In the genomic region with DNA sequence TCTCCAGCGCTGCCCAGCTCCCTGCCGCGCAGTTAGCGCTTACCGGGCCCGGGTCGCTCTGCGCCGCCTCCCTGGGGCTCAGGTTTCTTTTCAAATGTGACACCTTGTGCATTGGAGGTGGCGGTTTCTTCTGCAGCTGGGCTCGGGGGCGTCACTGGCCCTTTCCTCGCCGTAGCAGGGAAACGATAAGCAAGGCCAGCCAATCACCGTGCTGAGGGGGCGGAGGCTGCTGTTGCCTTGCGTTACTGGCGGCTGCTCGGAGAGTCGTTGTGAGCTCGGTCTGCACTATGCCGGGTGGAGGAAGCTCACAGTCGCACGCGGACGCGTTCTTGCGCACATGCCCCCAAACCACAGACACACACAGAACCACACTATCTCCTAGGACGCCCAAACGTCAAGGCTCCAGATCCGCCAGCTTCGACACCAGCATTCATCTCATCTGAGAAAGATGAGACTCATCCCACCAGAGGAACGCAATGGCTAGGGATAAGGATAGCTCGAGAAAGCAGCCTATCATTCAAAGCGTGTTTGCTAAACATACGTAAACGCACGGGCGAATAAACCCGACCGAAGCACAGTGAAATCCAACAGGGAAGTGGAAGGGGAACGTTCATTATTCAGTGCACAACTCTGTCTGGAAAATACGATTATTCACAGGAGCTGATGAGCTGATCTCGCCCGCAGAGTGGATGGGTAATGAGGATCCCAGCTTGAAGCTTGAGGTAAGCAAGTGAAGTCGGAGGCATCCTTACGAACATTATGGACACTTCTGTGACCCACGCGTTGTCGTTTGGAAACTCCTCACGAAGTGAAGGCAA, we compare ENCODE assay signal across 8 mouse cellular contexts. TPM values are rescaled to one million over a fixed set of nuclear protein-coding genes. Genes with fewer than 3 reads are reported as not detected.
DNase-seq lines count a peak whose midpoint lies in the region; ATAC-seq and TF ChIP-seq lines count a peak whose summit lies in the region.

A gene (minus strand): TSS at position 137 of the 818 bp plus-strand sequence.

- TF ChIP-seq EP300 in liver, postnatal 0 days (IDR thresholded peaks at IDR 0.05; ENCODE audit: low read depth), result no peak

- WGBS in forebrain, embryonic 14.5 days, result under 1% methylated on average over 52 of the region's 52 CpGs
- WGBS in liver, postnatal 0 days (ENCODE audit: insufficient replicate concordance), result under 1% methylated on average over 52 of the region's 52 CpGs
- under 1% methylated on average over 52 of the region's 52 CpGs for WGBS in neural tube, embryonic 13.5 days

- TF ChIP-seq CTCF in liver, postnatal 0 days (IDR thresholded peaks at IDR 0.05; ENCODE audit: low read depth), result no peak

- no peaks in the 10 kb centered on the region for H3K27me3 ChIP-seq in forebrain, embryonic 14.5 days (replicated peaks; ENCODE audit: control insufficient read depth, insufficient read depth, low read length)
- peaks cover 5% of the 10 kb centered on the region; the same call in 1 of the 2 replicates for H3K27me3 ChIP-seq in liver, postnatal 0 days (ENCODE audit: insufficient read depth, low read length)
- H3K27me3 ChIP-seq in neural tube, embryonic 13.5 days, result no peaks in the 10 kb centered on the region

- ATAC-seq in CD4-positive, CD25-positive, alpha-beta regulatory T cell, adult 4 months, result peak; percentile 84
- ATAC-seq in cerebellum, adult (ENCODE audit: insufficient number of reproducible peaks, low FRiP score, low TSS enrichment), result peak; percentile 86
- peak; percentile 98 for ATAC-seq in forebrain, embryonic 14.5 days
- peak; percentile 91 for ATAC-seq in liver, postnatal 0 days
- peak; percentile 98 for ATAC-seq in neural tube, embryonic 13.5 days (ENCODE audit: low read depth)

- peak within 1 kb of the TSS; percentile 78 for H3K9ac ChIP-seq in forebrain, embryonic 14.5 days (ENCODE audit: low read length)
- peak within 1 kb of the TSS; percentile 44 for H3K9ac ChIP-seq in liver, postnatal 0 days (replicated peaks)
- H3K9ac ChIP-seq in neural tube, embryonic 13.5 days, result peak within 1 kb of the TSS; percentile 75

- peak within 1 kb of the TSS; percentile 52 for H3K4me2 ChIP-seq in forebrain, embryonic 14.5 days (ENCODE audit: low read length)
- peak within 1 kb of the TSS; percentile 81 for H3K4me2 ChIP-seq in liver, postnatal 0 days (ENCODE audit: low read depth, low read length)
- H3K4me2 ChIP-seq in neural tube, embryonic 13.5 days, result peak within 1 kb of the TSS; percentile 80

- DNase-seq in forebrain, embryonic 14.5 days (ENCODE audit: low spot score), result peak; percentile 97
- DNase-seq in heart, postnatal 14 days, result peak; percentile 75 to 80
- DNase-seq in layer of hippocampus, adult 11-12 months (ENCODE audit: low spot score), result peak; percentile 88
- peak; percentile 82 for DNase-seq in liver, postnatal 0 days
- DNase-seq in telencephalon, adult 2 months (ENCODE audit: low read depth, low spot score), result peak; percentile 82

- intact Hi-C loops in heart, postnatal 14 days (cut with DNase I), result loop anchor here (2.0 to 5.0 kb wide), 4 partner anchors 50 to 270 kb away; no protein-coding TSS in a partner anchor

- no peaks in the 10 kb centered on the region for H3K36me3 ChIP-seq in forebrain, embryonic 14.5 days (ENCODE audit: control insufficient read depth, insufficient read depth, low read length)
- H3K36me3 ChIP-seq in liver, postnatal 0 days (replicated peaks; ENCODE audit: insufficient read depth, low read length), result no peaks in the 10 kb centered on the region
- no peaks in the 10 kb centered on the region for H3K36me3 ChIP-seq in neural tube, embryonic 13.5 days

- peak within 1 kb of the TSS; percentile 83; the same call in 1 of the 2 replicates for H3K27ac ChIP-seq in forebrain, embryonic 14.5 days (ENCODE audit: low read depth, low read length)
- H3K27ac ChIP-seq in liver, postnatal 0 days (ENCODE audit: low read depth), result peak within 1 kb of the TSS; percentile 34; the same call in 1 of the 2 replicates
- H3K27ac ChIP-seq in neural tube, embryonic 13.5 days (replicated peaks), result peak within 1 kb of the TSS; percentile 84

- peaks cover 10% of the 10 kb centered on the region for H3K4me1 ChIP-seq in forebrain, embryonic 14.5 days (ENCODE audit: control insufficient read depth, insufficient read depth, low read length)
- peaks cover 8% of the 10 kb centered on the region; the same call in 1 of the 2 replicates for H3K4me1 ChIP-seq in liver, postnatal 0 days (ENCODE audit: insufficient read depth)
- H3K4me1 ChIP-seq in neural tube, embryonic 13.5 days (replicated peaks), result peaks cover 29% of the 10 kb centered on the region

- peak within 1 kb of the TSS; percentile 63 for H3K4me3 ChIP-seq in forebrain, embryonic 14.5 days (ENCODE audit: low read depth, low read length)
- H3K4me3 ChIP-seq in liver, postnatal 0 days (ENCODE audit: low read depth, low read length), result peak within 1 kb of the TSS; percentile 61
- H3K4me3 ChIP-seq in neural tube, embryonic 13.5 days, result peak within 1 kb of the TSS; percentile 65

- H3K9me3 ChIP-seq in forebrain, embryonic 14.5 days (replicated peaks; ENCODE audit: control insufficient read depth, low read length), result no peaks in the 10 kb centered on the region
- no peaks in the 10 kb centered on the region for H3K9me3 ChIP-seq in liver, postnatal 0 days (ENCODE audit: low read length)
- H3K9me3 ChIP-seq in neural tube, embryonic 13.5 days, result no peaks in the 10 kb centered on the region

RNA-seq across cellular contexts. Expression of the gene that starts here (rescaled TPM):
- 10 to 100 TPM; 50.7 to 56.5 TPM for polyA plus RNA-seq in CD4-positive, CD25-positive, alpha-beta regulatory T cell, adult 4 months (2017; shearing (Covaris generic))
- 35.2 and 50.4 TPM in 2 replicates for polyA plus RNA-seq in forebrain, embryonic 14.5 days (2014; fragmentation: Nextera tagmentation; extraction: Ambion mirVana)
- 1 to 10 TPM; 9.2 to 9.5 TPM for total RNA-seq in heart, postnatal 14 days (2021)
- polyA plus RNA-seq in liver, postnatal 0 days (2015; fragmentation: Nextera tagmentation; extraction: Ambion mirVana), result 1.2 and 1.3 TPM in 2 replicates
- 27.5 and 32.3 TPM in 2 replicates for polyA plus RNA-seq in neural tube, embryonic 13.5 days (2015; fragmentation: Nextera tagmentation; extraction: Ambion mirVana)

Comparison
In these comparisons a context has a peak if more than half of its experiments do, and no peak if none do; other contexts are left out.
1. Peak in every context shown above with its lines: DNase-seq, ATAC-seq, H3K4me3 ChIP-seq and H3K27ac ChIP-seq.
2. RNA of the gene that starts here (polyA plus RNA-seq): 50.7 to 56.5 TPM in CD4-positive, CD25-positive, alpha-beta regulatory T cell, adult 4 months, 35.2 to 50.4 TPM in forebrain, embryonic 14.5 days and 27.5 to 32.3 TPM in neural tube, embryonic 13.5 days; 1.2 to 1.3 TPM in liver, postnatal 0 days; every median in the first group is over 10 times any median in the second.
3. H3K27ac ChIP-seq: peak in every context shown above with its lines; median percentile 84 in neural tube, embryonic 13.5 days; 83 in forebrain, embryonic 14.5 days; 34 in liver, postnatal 0 days.